Mouse (Mus musculus): ENCODE results near the gene Kcnb1. TPM values are rescaled to one million over a fixed set of nuclear protein-coding genes. Genes with fewer than 3 reads are reported as not detected.

Gene Kcnb1
- polyA plus RNA-seq, 2 experiments: 0.03 to 0.15 TPM

- Histone ChIP-seq H3K4me3 (ENCODE audit: insufficient read depth in 1 of 2, low read depth in 2 of 2, low read length in 2 of 2) (no peak overlapping the region), H3K36me3 (replicated peaks; ENCODE audit: control insufficient read depth, insufficient read depth, low read depth) (no peaks in the 10 kb centered on the region), H3K4me2 (ENCODE audit: low read depth) (no peak overlapping the region), H3K27me3 (ENCODE audit: control insufficient read depth, insufficient read depth, low read length) (no peaks in the 10 kb centered on the region; the same call in 1 of the 2 replicates), H3K9ac (replicated peaks) (no peak overlapping the region), H3K9me3 (ENCODE audit: control insufficient read depth, low read length) (no peaks in the 10 kb centered on the region; the same call in 1 of the 2 replicates), H3K27ac (no peak overlapping the region), H3K4me1 (replicated peaks; ENCODE audit: control insufficient read depth in 2 of 2, insufficient read depth in 2 of 2, low read length in 1 of 2) (no peaks in the 10 kb centered on the region)
- no peak for TF ChIP-seq CTCF (IDR thresholded peaks at IDR 0.05; ENCODE audit: low read depth)
- 57% methylated on average over 13 of the region's 13 CpGs for WGBS (ENCODE audit: insufficient replicate concordance)
- ATAC-seq (ENCODE audit: insufficient read depth): no peak
- DNase-seq (ENCODE audit: low read depth in 3 of 3, low spot score in 3 of 3): no peak
Observed at GRCm38 (mm10) chr2:167198660-167199427, 8.9 kb upstream of the Kcnb1 start.

- DNase-seq (ENCODE audit: low read depth in 3 of 3, low spot score in 3 of 3): no peak
- Histone ChIP-seq H3K9me3 (ENCODE audit: control insufficient read depth, low read length) (no peaks in the 10 kb centered on the region; the same call in 1 of the 2 replicates), H3K4me3 (ENCODE audit: insufficient read depth in 1 of 2, low read depth in 2 of 2, low read length in 2 of 2) (no peak overlapping the region), H3K9ac (replicated peaks) (no peak overlapping the region), H3K36me3 (replicated peaks; ENCODE audit: control insufficient read depth, insufficient read depth, low read depth) (no peaks in the 10 kb centered on the region), H3K4me2 (ENCODE audit: low read depth) (no peak overlapping the region), H3K4me1 (replicated peaks; ENCODE audit: control insufficient read depth in 2 of 2, insufficient read depth in 2 of 2, low read length in 1 of 2) (no peaks in the 10 kb centered on the region), H3K27ac (no peak overlapping the region), H3K27me3 (ENCODE audit: control insufficient read depth, insufficient read depth, low read length) (peaks cover 33% of the 10 kb centered on the region)
- TF ChIP-seq CTCF (IDR thresholded peaks at IDR 0.05; ENCODE audit: low read depth): no peak
- no peak for TF ChIP-seq EP300 (IDR thresholded peaks at IDR 0.05; ENCODE audit: low read depth)
- 52% methylated on average over 3 of the region's 3 CpGs for WGBS (ENCODE audit: insufficient replicate concordance)
- ATAC-seq (ENCODE audit: insufficient read depth): no peak
Observed at GRCm38 (mm10) chr2:167193361-167193760, 3.4 kb upstream of the Kcnb1 start.

GRCm38 (mm10) chr2:167189291-167190075 lies 472 bp downstream of the Kcnb1 start:
- Histone ChIP-seq H3K4me1 (replicated peaks; ENCODE audit: control insufficient read depth in 2 of 2, insufficient read depth in 2 of 2, low read length in 1 of 2) (no peaks in the 10 kb centered on the region), H3K4me2 (ENCODE audit: low read depth) (peak overlapping the region; percentile 56), H3K27me3 (ENCODE audit: control insufficient read depth, insufficient read depth, low read length) (peaks cover 45% of the 10 kb centered on the region), H3K9ac (replicated peaks) (no peak overlapping the region), H3K27ac (no peak overlapping the region), H3K36me3 (replicated peaks; ENCODE audit: control insufficient read depth, insufficient read depth, low read depth) (no peaks in the 10 kb centered on the region), H3K9me3 (ENCODE audit: control insufficient read depth, low read length) (no peaks in the 10 kb centered on the region; the same call in 1 of the 2 replicates), H3K4me3 (ENCODE audit: insufficient read depth in 1 of 2, low read depth in 2 of 2, low read length in 2 of 2) (peak overlapping the region in 1 of 2 experiments; percentile 27; a peak in 2 of 4 replicates)
- WGBS (ENCODE audit: insufficient replicate concordance): 3% methylated on average over 64 of the region's 91 CpGs
- ATAC-seq (ENCODE audit: insufficient read depth) (peak; percentile 21; the same call in 1 of the 2 replicates), DNase-seq (ENCODE audit: low read depth in 3 of 3, low spot score in 3 of 3) (no peak)
- TF ChIP-seq EP300 (IDR thresholded peaks at IDR 0.05; ENCODE audit: low read depth) (no peak), CTCF (IDR thresholded peaks at IDR 0.05; ENCODE audit: low read depth) (no peak)

GRCm38 (mm10) chr2:167188315-167189207 lies 1.4 kb downstream of the Kcnb1 start:
- no peak overlapping the region for H3K9ac ChIP-seq (replicated peaks)
- peak overlapping the region; percentile 56 for H3K4me2 ChIP-seq (ENCODE audit: low read depth)
- H3K4me3 ChIP-seq (ENCODE audit: insufficient read depth in 1 of 2, low read depth in 2 of 2, low read length in 2 of 2): peak overlapping the region; percentile 18 to 48; a peak in 3 of 4 replicates
- peaks cover 45% of the 10 kb centered on the region for H3K27me3 ChIP-seq (ENCODE audit: control insufficient read depth, insufficient read depth, low read length)
- no peaks in the 10 kb centered on the region for H3K9me3 ChIP-seq (ENCODE audit: control insufficient read depth, low read length)
- WGBS (ENCODE audit: insufficient replicate concordance): 12% methylated on average over 78 of the region's 83 CpGs
- ATAC-seq (ENCODE audit: insufficient read depth): peak; percentile 53
- no peak overlapping the region for H3K27ac ChIP-seq
- TF ChIP-seq CTCF (IDR thresholded peaks at IDR 0.05; ENCODE audit: low read depth) (no peak), EP300 (IDR thresholded peaks at IDR 0.05; ENCODE audit: low read depth) (no peak)
- no peaks in the 10 kb centered on the region for H3K36me3 ChIP-seq (replicated peaks; ENCODE audit: control insufficient read depth, insufficient read depth, low read depth)
- H3K4me1 ChIP-seq (replicated peaks; ENCODE audit: control insufficient read depth in 2 of 2, insufficient read depth in 2 of 2, low read length in 1 of 2): no peaks in the 10 kb centered on the region
- DNase-seq (ENCODE audit: low read depth in 3 of 3, low spot score in 3 of 3): peak in 2 of 3 experiments; percentile 32 to 38
